Mouse (Mus musculus) ovary, postnatal 36 days (tissue): ENCODE data around the gene Eml4.

Experiments
- DNase-seq: peaks from one replicate; pipeline ENCODE4 v3.0.0; 2022; ENCODE audit warnings: low spot score, mixed read lengths

Eml4 gene

GRCm38 (mm10) chr17:83503693-83504092 lies 153.0 kb downstream of the Eml4 start:
- DNase-seq, result no peak

- DNase-seq, result no peak
Measured at GRCm38 (mm10) chr17:83512130-83512529, 161.4 kb downstream of the Eml4 start.

- no peak for DNase-seq
Measured at GRCm38 (mm10) chr17:83513655-83514212, 163.0 kb downstream of the Eml4 start.

GRCm38 (mm10) chr17:83514213-83514701 lies 163.5 kb downstream of the Eml4 start:
- DNase-seq, result peak; percentile 88

GRCm38 (mm10) chr17:83517280-83518015 lies 166.7 kb downstream of the Eml4 start, which contains the start of gene Cox7a2l:
Cox7a2l (minus strand) TSS chr17:83517330.
- DNase-seq, result no peak

GRCm38 (mm10) chr17:83521881-83522280 lies 171.2 kb downstream of the Eml4 start:
- DNase-seq, result no peak

GRCm38 (mm10) chr17:83522590-83523379 lies 172.1 kb downstream of the Eml4 start:
- DNase-seq, result no peak

GRCm38 (mm10) chr17:83524753-83525152 lies 174.0 kb downstream of the Eml4 start:
- no peak for DNase-seq

GRCm38 (mm10) chr17:83525596-83525995 lies 174.9 kb downstream of the Eml4 start:
- DNase-seq, result peak; percentile 50

GRCm38 (mm10) chr17:83526091-83526561 lies 175.4 kb downstream of the Eml4 start:
- DNase-seq, result peak; percentile 36

- DNase-seq, result peak; percentile 54
Measured at GRCm38 (mm10) chr17:83526624-83527532, 176.1 kb downstream of the Eml4 start.

GRCm38 (mm10) chr17:83527651-83528381 lies 177.1 kb downstream of the Eml4 start:
- peak; percentile 48 for DNase-seq
